Mouse (Mus musculus) ES-E14 (cell line): ENCODE measurements at regions not wholly inside any gene's neighbourhood (a gene's known extent, or its start where the extent isn't known, plus 50 kb on each side); places are given as distances from the start of the nearest gene placed in this dataset.

Experiments used
- CHD2 ChIP-seq: IDR thresholded peaks from 2 replicates; pipeline ENCODE4 v1.6.1; 2014; ENCODE audit warnings: mild to moderate bottlenecking, low read depth, low read length, inconsistent platforms
- ZC3H11A ChIP-seq: IDR thresholded peaks from 2 replicates; pipeline ENCODE4 v1.6.1; 2012; ENCODE audit warnings: low read depth, mild to moderate bottlenecking, inconsistent platforms, low read length, borderline replicate concordance
- ZNF384 ChIP-seq: IDR thresholded peaks from 2 replicates; pipeline ENCODE4 v1.6.1; 2012; ENCODE audit warnings: low read depth, low read length, inconsistent platforms

- TF ChIP-seq ZC3H11A = no peak
- TF ChIP-seq ZNF384 = no peak
- TF ChIP-seq CHD2 = no peak
These were observed 51.9 kb upstream of the Egr2 start for GRCm38 (mm10) chr10:67483371-67483770.
